Mouse (Mus musculus) CH12.LX (cell line): ENCODE data around the gene Pmpca. TPM values are rescaled to one million over a fixed set of nuclear protein-coding genes. Genes with fewer than 3 reads are reported as not detected.

ENCODE experiments used
- DNase-seq: peaks from one replicate; pipeline ENCODE4 v3.0.0-alpha.2; 2013; ENCODE audit errors: extremely low read depth
- H3K27ac ChIP-seq: 2 replicates; pipeline ENCODE4 v1.5.1; 2012; ENCODE audit warnings: low read depth, mild to moderate bottlenecking, control low read depth, moderate library complexity; ENCODE audit not compliant: insufficient read depth
- H3K27me3 ChIP-seq: replicated peaks from 2 replicates; pipeline ENCODE3; 2012; ENCODE audit warnings: inconsistent platforms
- H3K36me3 ChIP-seq, 2 experiments: replicated peaks in 1 of 2; 2 replicates each; pipeline versions ENCODE3 to v1.6.1; 2012; ENCODE audit warnings: inconsistent platforms in 1 of 2, low read length in 1 of 2, mild to moderate bottlenecking in 1 of 2, mixed read lengths in 1 of 2, moderate library complexity in 1 of 2; ENCODE audit not compliant: control insufficient read depth in 1 of 2, insufficient read depth in 1 of 2
- H3K4me1 ChIP-seq, 2 experiments: 2 replicates each; pipeline ENCODE4 v1.6.1; 2012; ENCODE audit warnings: inconsistent platforms in 1 of 2, moderate library complexity in 1 of 2; ENCODE audit not compliant: insufficient read depth in 2 of 2, control insufficient read depth in 1 of 2
- H3K4me2 ChIP-seq: 2 replicates; pipeline ENCODE4 v1.6.1; 2012; ENCODE audit warnings: low read depth, mild to moderate bottlenecking, control low read depth; ENCODE audit not compliant: poor library complexity, insufficient read depth, severe bottlenecking
- H3K4me3 ChIP-seq, 3 experiments: fragments of 150-350 bp in 1 of 3; sonication (generic) in 1 of 3; replicated peaks in 1 of 3; 2 replicates each; pipeline versions ENCODE3 to v1.5.1; 2011 to 2012; ENCODE audit warnings: low read depth in 2 of 3, low read length in 2 of 3, mild to moderate bottlenecking in 2 of 3, moderate library complexity in 2 of 3, control low read depth in 1 of 3, improper control_type of control experiment in 1 of 3, inconsistent platforms in 1 of 3, mixed read lengths in 1 of 3; ENCODE audit not compliant: poor library complexity in 1 of 3
- H3K79me2 ChIP-seq: replicated peaks from 2 replicates; pipeline ENCODE4 v1.6.1; 2012; ENCODE audit warnings: mild to moderate bottlenecking, moderate library complexity; ENCODE audit not compliant: control insufficient read depth, poor library complexity, insufficient read depth, severe bottlenecking; ENCODE audit errors: extremely low read depth
- H3K9ac ChIP-seq: 2 replicates; pipeline ENCODE4 v1.6.1; 2012; ENCODE audit warnings: low read depth, mild to moderate bottlenecking, control low read depth, moderate library complexity; ENCODE audit not compliant: insufficient read depth
- H3K9me3 ChIP-seq: replicated peaks from 2 replicates; pipeline ENCODE3; 2012; ENCODE audit warnings: low read length, inconsistent platforms, mixed read lengths
- CHD1 ChIP-seq: IDR thresholded peaks from 2 replicates; pipeline ENCODE4 v1.6.1; 2012; ENCODE audit warnings: low read depth, low read length, improper control_type of control experiment, inconsistent platforms
- CHD2 ChIP-seq: IDR thresholded peaks from 2 replicates; pipeline ENCODE4 v1.6.1; 2011; ENCODE audit warnings: low read length, improper control_type of control experiment
- ELF1 ChIP-seq: IDR thresholded peaks from 2 replicates; pipeline ENCODE4 v1.6.1; 2014; ENCODE audit warnings: low read depth, mild to moderate bottlenecking, inconsistent platforms, low read length, improper control_type of control experiment
- IRF4 ChIP-seq: IDR thresholded peaks from 2 replicates; pipeline ENCODE4 v1.6.1; 2014; ENCODE audit warnings: low read depth, mild to moderate bottlenecking, inconsistent platforms, low read length, improper control_type of control experiment
- JUN ChIP-seq: IDR thresholded peaks from 2 replicates; pipeline ENCODE4 v1.6.1; 2011; ENCODE audit warnings: low read depth, mild to moderate bottlenecking, low read length, improper control_type of control experiment, moderate library complexity; ENCODE audit not compliant: insufficient read depth
- JUND ChIP-seq: conservative IDR thresholded peaks from 2 replicates; pipeline ENCODE4 v1.6.1; 2011; ENCODE audit warnings: low read depth, low read length, improper control_type of control experiment
- MAFK ChIP-seq: IDR thresholded peaks from 2 replicates; pipeline ENCODE4 v1.6.1; 2011; ENCODE audit warnings: low read length, improper control_type of control experiment; ENCODE audit not compliant: insufficient replicate concordance
- MAX ChIP-seq: IDR thresholded peaks from 2 replicates; pipeline ENCODE4 v1.6.1; 2011; ENCODE audit warnings: low read length, improper control_type of control experiment
- MAZ ChIP-seq: IDR thresholded peaks from 2 replicates; pipeline ENCODE4 v1.6.1; 2012; ENCODE audit warnings: low read depth, mild to moderate bottlenecking, inconsistent platforms, low read length, improper control_type of control experiment, moderate library complexity
- MXI1 ChIP-seq: IDR thresholded peaks from 2 replicates; pipeline ENCODE4 v1.6.1; 2011; ENCODE audit warnings: mild to moderate bottlenecking, low read depth, low read length, improper control_type of control experiment
- PAX5 ChIP-seq: IDR thresholded peaks from 2 replicates; pipeline ENCODE4 v1.6.1; 2012; ENCODE audit warnings: low read length, inconsistent platforms, mixed read lengths
- POLR2AphosphoS2 ChIP-seq: IDR thresholded peaks from 2 replicates; pipeline ENCODE4 v1.6.1; 2011; ENCODE audit warnings: low read depth, low read length, improper control_type of control experiment
- RAD21 ChIP-seq: IDR thresholded peaks from 2 replicates; pipeline ENCODE4 v1.6.1; 2011; ENCODE audit warnings: low read depth, mild to moderate bottlenecking, low read length, improper control_type of control experiment, moderate library complexity
- UBTF ChIP-seq: IDR thresholded peaks from 2 replicates; pipeline ENCODE4 v1.6.1; 2012; ENCODE audit warnings: low read depth, mild to moderate bottlenecking, inconsistent platforms, low read length, improper control_type of control experiment, moderate library complexity
- ZC3H11A ChIP-seq: IDR thresholded peaks from 2 replicates; pipeline ENCODE4 v1.6.1; 2012; ENCODE audit warnings: low read depth, mild to moderate bottlenecking, inconsistent platforms, low read length, improper control_type of control experiment
- ZKSCAN1 ChIP-seq: IDR thresholded peaks from 2 replicates; pipeline ENCODE4 v1.6.1; 2012; ENCODE audit warnings: low read depth, inconsistent platforms, low read length, improper control_type of control experiment, borderline replicate concordance
- ZMIZ1 ChIP-seq: IDR thresholded peaks from 2 replicates; pipeline ENCODE4 v1.6.1; 2012; ENCODE audit warnings: low read depth, mild to moderate bottlenecking, inconsistent platforms, low read length, improper control_type of control experiment
- dilution Hi-C: fragments of 300-500 bp; cut with MboI; formaldehyde crosslinking; loops from 2 replicates; pipeline ENCODE4 v1.14.3; 2020; ENCODE audit warnings: low sequenced_read_pairs; ENCODE audit not compliant: extremely low pct_unique_long_range_greater_than_20kb, extremely low pct_ligation_motif_present
- in situ Hi-C: fragments of 300-500 bp; cut with MboI; formaldehyde crosslinking; loops from 3 replicates; pipeline ENCODE4 v1.14.3; 2019; ENCODE audit warnings: low sequenced_read_pairs, low pct_ligation_motif_present, low pct_unique_long_range_greater_than_20kb, mixed read lengths
- polyA plus RNA-seq: library from polyadenylated mRNA; unstranded; fragments of >175 nt; gene quantifications from 2 replicates; pipeline ENCODE4 v1.2.1, GENCODE M21; 2012; ENCODE audit warnings: low read depth; ENCODE audit not compliant: insufficient read length
- total RNA-seq, 2 experiments: library from RNA; depleted of rRNA; stranded (reverse); fragments of 300-350 nt in 1 of 2; fragments of >200 nt in 1 of 2; gene quantifications; 2 replicates each; pipeline ENCODE4 v1.2.3; 2012 to 2014

Pmpca gene
- total and polyA plus RNA-seq, 3 experiments: 74.7 to 143 (median 79.5) TPM

DNA sequence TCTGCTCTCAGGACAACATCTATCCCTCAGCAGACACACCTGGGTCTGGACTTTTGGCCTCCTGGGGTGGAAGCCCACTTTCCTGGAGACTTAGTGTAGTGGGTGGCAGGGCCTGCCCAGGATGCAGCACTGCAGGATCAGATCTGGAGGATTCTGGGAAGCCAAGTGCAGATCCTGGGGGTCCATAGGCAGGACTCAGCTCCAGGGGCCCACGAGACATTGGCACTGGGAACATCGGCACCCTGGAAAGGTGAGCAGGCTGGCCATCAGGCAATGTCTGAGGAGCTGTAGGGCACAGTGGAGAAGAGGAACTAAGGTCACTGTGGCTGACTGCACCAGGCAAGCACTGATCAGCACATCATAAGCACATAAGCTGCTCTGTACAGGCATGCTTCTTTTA lies 32.8 kb downstream of the Pmpca start:
- H3K9ac ChIP-seq: no peak overlapping the region
- no peaks in the 10 kb centered on the region for H3K4me1 ChIP-seq
- dilution Hi-C loops (no loop called here), in situ Hi-C loops (no loop called here)
- no peaks in the 10 kb centered on the region for H3K27me3 ChIP-seq
- H3K27ac ChIP-seq: no peak overlapping the region
- no peaks in the 10 kb centered on the region for H3K79me2 ChIP-seq
- peaks cover 80 to 96% of the 10 kb centered on the region in 2 experiments for H3K36me3 ChIP-seq
- no peaks in the 10 kb centered on the region for H3K9me3 ChIP-seq
- H3K4me2 ChIP-seq: no peak overlapping the region
- H3K4me3 ChIP-seq: no peak overlapping the region
- TF ChIP-seq MAFK (no peak), ELF1 (no peak), JUN (no peak), POLR2AphosphoS2 (no peak), IRF4 (no peak), ZMIZ1 (no peak), CHD1 (no peak), ZC3H11A (no peak), PAX5 (no peak), JUND (no peak), MAZ (no peak), RAD21 (no peak), MAX (no peak)
- no peak for DNase-seq

DNA sequence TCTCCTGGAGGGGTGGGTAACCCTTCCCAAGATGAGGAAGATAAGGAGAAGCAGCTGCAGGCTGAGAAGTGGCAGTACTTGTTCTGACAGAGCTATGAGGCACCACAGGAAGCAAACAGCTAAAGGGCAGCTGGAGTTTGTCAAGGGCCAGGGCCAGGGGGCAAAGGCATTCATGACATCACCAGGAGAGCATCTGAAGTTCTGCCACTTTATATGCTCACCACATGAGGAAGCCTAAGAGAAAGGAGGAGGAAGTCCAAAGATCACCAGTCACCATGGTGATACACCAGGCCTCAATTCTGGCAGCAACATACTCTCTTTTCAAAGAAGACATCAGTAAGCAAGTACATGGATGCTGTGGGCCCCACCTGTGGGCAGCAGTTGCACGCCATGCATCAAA lies 33.9 kb downstream of the Pmpca start:
- H3K4me1 ChIP-seq: no peaks in the 10 kb centered on the region
- TF ChIP-seq UBTF: no peak
- no peak for TF ChIP-seq ZKSCAN1
- TF ChIP-seq CHD2: no peak
- no peak for TF ChIP-seq MXI1
- H3K4me3 ChIP-seq: no peak overlapping the region
- no peak for DNase-seq
- H3K9me3 ChIP-seq: no peaks in the 10 kb centered on the region
- dilution Hi-C loops: no loop called here
- H3K79me2 ChIP-seq: no peaks in the 10 kb centered on the region
- no peak overlapping the region for H3K4me2 ChIP-seq
- in situ Hi-C loops: no loop called here
- H3K36me3 ChIP-seq: peaks cover 76 to 94% of the 10 kb centered on the region in 2 experiments
- no peak overlapping the region for H3K27ac ChIP-seq
- no peak overlapping the region for H3K9ac ChIP-seq
- H3K27me3 ChIP-seq: no peaks in the 10 kb centered on the region
